Mouse (Mus musculus) MN1 (cell line): Measurements from ENCODE around the gene Grm8.

Source experiments
- DNase-seq: peaks from one replicate; pipeline ENCODE4 v3.0.0-alpha.2; 2016; ENCODE audit warnings: low spot score

Gene Grm8

GRCm38 (mm10) chr6:28040815-28041214, 94.2 kb downstream of the Grm8 start:
- DNase-seq = no peak

- DNase-seq = no peak
These were observed 103.0 kb downstream of the Grm8 start for GRCm38 (mm10) chr6:28032006-28032405.

GRCm38 (mm10) chr6:28017653-28018052, 117.3 kb downstream of the Grm8 start:
- no peak for DNase-seq

GRCm38 (mm10) chr6:28007001-28007400, 128.0 kb downstream of the Grm8 start:
- DNase-seq = no peak

- DNase-seq = no peak
These were observed 137.7 kb downstream of the Grm8 start for GRCm38 (mm10) chr6:27997250-27997649.

GRCm38 (mm10) chr6:27991241-27991640, 143.7 kb downstream of the Grm8 start:
- no peak for DNase-seq

- DNase-seq = no peak
These were observed 152.4 kb downstream of the Grm8 start for GRCm38 (mm10) chr6:27982598-27982997.

GRCm38 (mm10) chr6:27982021-27982420, 153.0 kb downstream of the Grm8 start:
- DNase-seq = no peak

GRCm38 (mm10) chr6:27977361-27977760, 157.6 kb downstream of the Grm8 start:
- DNase-seq = no peak

- DNase-seq = no peak
These were observed 166.1 kb downstream of the Grm8 start for GRCm38 (mm10) chr6:27968859-27969258.

GRCm38 (mm10) chr6:27967037-27967436, 167.9 kb downstream of the Grm8 start:
- no peak for DNase-seq

- DNase-seq = no peak
These were observed 169.7 kb downstream of the Grm8 start for GRCm38 (mm10) chr6:27965237-27965636.

- DNase-seq = no peak
These were observed 171.1 kb downstream of the Grm8 start for GRCm38 (mm10) chr6:27963887-27964286.

GRCm38 (mm10) chr6:27956278-27956857, 178.6 kb downstream of the Grm8 start:
- DNase-seq = no peak

- no peak for DNase-seq
These were observed 183.5 kb downstream of the Grm8 start for GRCm38 (mm10) chr6:27951433-27951832.

GRCm38 (mm10) chr6:27928058-27928457, 206.9 kb downstream of the Grm8 start:
- no peak for DNase-seq

- DNase-seq = no peak
These were observed 221.7 kb downstream of the Grm8 start for GRCm38 (mm10) chr6:27913281-27913680.

GRCm38 (mm10) chr6:27904358-27904757, 230.6 kb downstream of the Grm8 start:
- no peak for DNase-seq

- no peak for DNase-seq
These were observed 232.8 kb downstream of the Grm8 start for GRCm38 (mm10) chr6:27902224-27902623.

GRCm38 (mm10) chr6:27901396-27901795, 233.6 kb downstream of the Grm8 start:
- no peak for DNase-seq

GRCm38 (mm10) chr6:27895153-27895552, 239.8 kb downstream of the Grm8 start:
- no peak for DNase-seq

GRCm38 (mm10) chr6:27892886-27893285, 242.1 kb downstream of the Grm8 start:
- DNase-seq = no peak

GRCm38 (mm10) chr6:27888391-27888790, 246.6 kb downstream of the Grm8 start:
- no peak for DNase-seq

GRCm38 (mm10) chr6:27887922-27888321, 247.1 kb downstream of the Grm8 start:
- DNase-seq = no peak

GRCm38 (mm10) chr6:27885786-27886185, 249.2 kb downstream of the Grm8 start:
- no peak for DNase-seq
